Mouse (Mus musculus) gastrocnemius, adult 8-10 months (tissue): Measurements from ENCODE around the gene Kalrn. TPM values are rescaled to one million over a fixed set of nuclear protein-coding genes. Genes with fewer than 3 reads are reported as not detected.

Experiments used
- DNase-seq, 2 experiments: peaks; one replicate each; pipeline ENCODE4 v3.0.0; 2022; ENCODE audit warnings: low spot score in 2 of 2
- total RNA-seq, 4 experiments: library from RNA; stranded (reverse); gene quantifications; 2 replicates each; pipeline ENCODE4 v1.2.4; 2022

Kalrn gene
- total RNA-seq, 4 experiments from 2014 or later, result 19.2 to 20.8 (median 19.9) TPM

GRCm38 (mm10) chr16:34042586-34042985, 530.7 kb downstream of the Kalrn start:
- DNase-seq, result no peak

- no peak for DNase-seq
Measured at GRCm38 (mm10) chr16:34040276-34040675, 533.1 kb downstream of the Kalrn start.

- no peak for DNase-seq
Measured at GRCm38 (mm10) chr16:34039736-34040135, 533.6 kb downstream of the Kalrn start.

- no peak for DNase-seq
Measured at GRCm38 (mm10) chr16:34036327-34037047, 536.8 kb downstream of the Kalrn start.

- DNase-seq, result no peak
Measured at GRCm38 (mm10) chr16:34035780-34036179, 537.6 kb downstream of the Kalrn start.

- DNase-seq, result no peak
Measured at GRCm38 (mm10) chr16:34034267-34034666, 539.1 kb downstream of the Kalrn start.

GRCm38 (mm10) chr16:34032011-34032645, 541.2 kb downstream of the Kalrn start:
- DNase-seq, result no peak

GRCm38 (mm10) chr16:34031565-34031964, 541.8 kb downstream of the Kalrn start:
- no peak for DNase-seq

GRCm38 (mm10) chr16:34030379-34030778, 543.0 kb downstream of the Kalrn start:
- DNase-seq, result no peak

GRCm38 (mm10) chr16:34029790-34030189, 543.5 kb downstream of the Kalrn start:
- DNase-seq, result no peak

GRCm38 (mm10) chr16:34017241-34017640, 556.1 kb downstream of the Kalrn start:
- DNase-seq, result no peak

- peak in 1 of 2 experiments; percentile 59 for DNase-seq
Measured at GRCm38 (mm10) chr16:34011991-34012845, 561.1 kb downstream of the Kalrn start.

GRCm38 (mm10) chr16:34009567-34009966, 563.8 kb downstream of the Kalrn start:
- no peak for DNase-seq

- no peak for DNase-seq
Measured at GRCm38 (mm10) chr16:34005986-34006385, 567.3 kb downstream of the Kalrn start.

GRCm38 (mm10) chr16:34004128-34004578, 569.2 kb downstream of the Kalrn start:
- peak in 1 of 2 experiments; percentile 36 for DNase-seq

- DNase-seq, result no peak
Measured at GRCm38 (mm10) chr16:34003566-34004127, 569.7 kb downstream of the Kalrn start.

- peak; percentile 55 to 57 for DNase-seq
Measured at GRCm38 (mm10) chr16:34000715-34001114, 572.6 kb downstream of the Kalrn start.

GRCm38 (mm10) chr16:33999388-33999787, 573.9 kb downstream of the Kalrn start:
- DNase-seq, result no peak

- no peak for DNase-seq
Measured at GRCm38 (mm10) chr16:33998011-33998410, 575.3 kb downstream of the Kalrn start.

GRCm38 (mm10) chr16:33996030-33996429, 577.3 kb downstream of the Kalrn start:
- no peak for DNase-seq

GRCm38 (mm10) chr16:33995496-33995895, 577.8 kb downstream of the Kalrn start:
- peak in 1 of 2 experiments; percentile 27 for DNase-seq
